Mouse (Mus musculus) liver, embryonic 12.5 days (tissue): ENCODE measurements around the gene Mettl7a3. TPM values are rescaled to one million over a fixed set of nuclear protein-coding genes. Genes with fewer than 3 reads are reported as not detected.
A peak's percentile ranks its signal among the peaks of the same experiment; 100 is the strongest.
"Not testable (repeated sequence)": the region's sequence is repeated elsewhere in the genome, so short reads cannot be mapped to it uniquely, and the experiment has no call there.

ENCODE experiments used
- ATAC-seq: fragments of 200-750 bp; cut with Nextera tagmentation; 2 replicates; pipeline ENCODE4 v1.8.0; 2017; ENCODE audit warnings: moderate number of reproducible peaks, mild to moderate bottlenecking, moderate library complexity
- H3K27ac ChIP-seq: fragments of 300-500 bp; sonication (generic); 2 replicates; pipeline ENCODE4 v1.5.1; 2016; ENCODE audit warnings: mild to moderate bottlenecking
- H3K27me3 ChIP-seq: fragments of 300-500 bp; sonication (generic); replicated peaks from 2 replicates; pipeline ENCODE4 v1.6.1; 2016; ENCODE audit warnings: mild to moderate bottlenecking, moderate library complexity
- H3K36me3 ChIP-seq: fragments of 300-500 bp; sonication (generic); 2 replicates; pipeline ENCODE4 v1.6.1; 2016; ENCODE audit warnings: mild to moderate bottlenecking, moderate library complexity
- H3K4me1 ChIP-seq: fragments of 300-500 bp; sonication (generic); 2 replicates; pipeline ENCODE4 v1.6.1; 2016
- H3K4me2 ChIP-seq: fragments of 300-500 bp; sonication (generic); 2 replicates; pipeline ENCODE4 v1.6.1; 2016; ENCODE audit warnings: mild to moderate bottlenecking, moderate library complexity
- H3K4me3 ChIP-seq: fragments of 300-500 bp; sonication (generic); 2 replicates; pipeline ENCODE4 v1.5.1; 2016; ENCODE audit warnings: mild to moderate bottlenecking, moderate library complexity
- H3K9ac ChIP-seq: fragments of 300-500 bp; sonication (generic); 2 replicates; pipeline ENCODE4 v1.6.1; 2016; ENCODE audit warnings: mild to moderate bottlenecking, moderate library complexity
- H3K9me3 ChIP-seq: fragments of 300-500 bp; sonication (generic); replicated peaks from 2 replicates; pipeline ENCODE4 v1.6.1; 2016; ENCODE audit warnings: mild to moderate bottlenecking, moderate library complexity
- WGBS: fragments of 180-500 bp; shearing (Covaris S2); methylation state at CpG from one replicate; pipeline ENCODE4 v1.1.7; 2016; ENCODE audit not compliant: insufficient replicate concordance; 5-methylcytosine and 5-hydroxymethylcytosine counted together
- polyA plus RNA-seq: library from polyadenylated mRNA; unstranded; fragments of >200 nt; fragmentation: Nextera tagmentation; extraction: Ambion mirVana; gene quantifications from 2 replicates; pipeline ENCODE4 v1.2.1, GENCODE M21; 2016

Mettl7a3 gene
- polyA plus RNA-seq, 1 experiment from 2014 or later, result not detected

DNA sequence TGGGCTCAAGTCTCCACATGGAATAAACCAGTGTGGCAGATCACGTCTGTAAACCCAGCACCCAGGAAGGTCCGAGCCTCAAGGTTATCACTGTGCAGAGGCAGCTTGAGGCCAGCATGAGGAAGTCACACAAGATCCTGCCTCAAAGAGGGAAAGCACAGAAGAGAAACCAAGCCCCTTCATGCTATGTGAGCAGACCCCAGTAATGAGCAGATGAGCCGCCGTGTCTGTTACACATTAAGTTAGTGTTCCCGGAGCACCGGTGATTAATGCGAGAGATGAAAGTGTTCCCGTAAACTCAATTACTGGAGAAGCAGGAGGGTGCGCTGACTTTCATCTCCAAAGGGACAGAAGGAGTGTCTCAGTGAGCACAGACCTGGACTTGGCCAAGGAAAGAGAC lies 31.2 kb downstream of the Mettl7a3 start:
- not testable (repeated sequence) for H3K9ac ChIP-seq, H3K27ac ChIP-seq, H3K4me3 ChIP-seq, ATAC-seq, H3K4me2 ChIP-seq, H3K4me1 ChIP-seq, H3K9me3 ChIP-seq, H3K27me3 ChIP-seq, H3K36me3 ChIP-seq
- WGBS, result 67% methylated on average over 9 of the region's 9 CpGs

GRCm38 (mm10) chr15:100367119-100367518 lies 32.4 kb downstream of the Mettl7a3 start:
- no peak overlapping the region for H3K4me2 ChIP-seq
- no peak for ATAC-seq
- 69% methylated on average over 7 of the region's 7 CpGs for WGBS

GRCm38 (mm10) chr15:100375066-100375465 lies 40.3 kb downstream of the Mettl7a3 start:
- Histone ChIP-seq H3K4me2 (no peak overlapping the region), H3K27me3 (no peaks in the 10 kb centered on the region), H3K4me1 (no peaks in the 10 kb centered on the region; the same call in 1 of the 2 replicates), H3K9ac (no peak overlapping the region), H3K9me3 (no peaks in the 10 kb centered on the region), H3K27ac (no peak overlapping the region), H3K4me3 (no peak overlapping the region), H3K36me3 (no peaks in the 10 kb centered on the region)
- 25% methylated on average over 5 of the region's 5 CpGs for WGBS
- ATAC-seq, result no peak

More at GRCm38 (mm10) chr15:100367119-100367518, 32.4 kb downstream of the Mettl7a3 start:
- H3K4me1 ChIP-seq, result no peaks in the 10 kb centered on the region
- H3K9me3 ChIP-seq, result no peaks in the 10 kb centered on the region
- H3K27ac ChIP-seq, result no peak overlapping the region
- no peaks in the 10 kb centered on the region; the same call in 1 of the 2 replicates for H3K27me3 ChIP-seq
- no peak overlapping the region for H3K4me3 ChIP-seq
- no peaks in the 10 kb centered on the region for H3K36me3 ChIP-seq
- no peak overlapping the region for H3K9ac ChIP-seq

GRCm38 (mm10) chr15:100377847-100378505 lies 43.2 kb downstream of the Mettl7a3 start:
- ATAC-seq, result 0 out of 2 replicates have a peak, but pooled peaks have one; percentile 18
- not testable (repeated sequence) for H3K9ac ChIP-seq, H3K36me3 ChIP-seq, H3K4me2 ChIP-seq, H3K4me3 ChIP-seq, H3K9me3 ChIP-seq, H3K27ac ChIP-seq, H3K4me1 ChIP-seq
- 13% methylated on average over 4 of the region's 9 CpGs for WGBS
- peaks cover 15% of the 10 kb centered on the region; the same call in 1 of the 2 replicates for H3K27me3 ChIP-seq

- no peak overlapping the region for H3K9ac ChIP-seq
- no peaks in the 10 kb centered on the region for H3K9me3 ChIP-seq
- no peak overlapping the region for H3K4me2 ChIP-seq
- no peaks in the 10 kb centered on the region; the same call in 1 of the 2 replicates for H3K4me1 ChIP-seq
- 67% methylated on average over 8 of the region's 8 CpGs for WGBS
- no peaks in the 10 kb centered on the region for H3K36me3 ChIP-seq
- no peak overlapping the region for H3K27ac ChIP-seq
- H3K27me3 ChIP-seq, result peaks cover 16% of the 10 kb centered on the region; the same call in 1 of the 2 replicates
- H3K4me3 ChIP-seq, result no peak overlapping the region
- no peak for ATAC-seq
These were observed 44.9 kb downstream of the Mettl7a3 start for GRCm38 (mm10) chr15:100379658-100380057.

DNA sequence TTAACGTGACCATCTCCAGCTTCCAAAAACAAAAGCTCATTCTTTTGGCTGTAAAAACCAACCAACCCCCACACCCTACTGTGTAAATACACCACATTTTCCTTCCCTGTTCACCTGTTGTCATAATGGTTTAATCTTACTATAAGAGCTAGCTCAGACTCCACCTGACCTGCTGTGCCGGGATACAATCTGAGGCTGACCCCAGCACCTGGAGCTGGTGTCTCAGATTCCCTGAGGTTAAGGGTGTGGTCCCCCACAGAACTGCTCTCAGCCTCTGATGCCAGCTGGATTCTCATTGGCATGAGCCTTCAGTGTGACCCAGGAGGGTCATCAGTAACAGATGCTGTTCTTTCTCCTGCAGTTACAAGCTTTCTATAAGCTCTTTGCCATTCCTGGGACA lies 45.4 kb downstream of the Mettl7a3 start:
- Histone ChIP-seq H3K9me3 (no peaks in the 10 kb centered on the region), H3K36me3 (no peaks in the 10 kb centered on the region), H3K4me2 (no peak overlapping the region), H3K4me3 (no peak overlapping the region), H3K9ac (no peak overlapping the region), H3K4me1 (no peaks in the 10 kb centered on the region; the same call in 1 of the 2 replicates), H3K27ac (no peak overlapping the region), H3K27me3 (peaks cover 16% of the 10 kb centered on the region; the same call in 1 of the 2 replicates)
- WGBS, result 55% methylated on average over 2 of the region's 2 CpGs
- no peak for ATAC-seq

- ATAC-seq, result no peak
- no peak overlapping the region for H3K27ac ChIP-seq
- no peak overlapping the region for H3K4me3 ChIP-seq
- no peaks in the 10 kb centered on the region for H3K9me3 ChIP-seq
- peaks cover 28% of the 10 kb centered on the region for H3K4me1 ChIP-seq
- H3K36me3 ChIP-seq, result peaks cover 21% of the 10 kb centered on the region; the same call in 1 of the 2 replicates
- H3K27me3 ChIP-seq, result peaks cover 16% of the 10 kb centered on the region; the same call in 1 of the 2 replicates
- H3K9ac ChIP-seq, result no peak overlapping the region
- 82% methylated on average over 9 of the region's 9 CpGs for WGBS
- H3K4me2 ChIP-seq, result no peak overlapping the region
These were observed 51.0 kb downstream of the Mettl7a3 start for GRCm38 (mm10) chr15:100385705-100386104.

DNA sequence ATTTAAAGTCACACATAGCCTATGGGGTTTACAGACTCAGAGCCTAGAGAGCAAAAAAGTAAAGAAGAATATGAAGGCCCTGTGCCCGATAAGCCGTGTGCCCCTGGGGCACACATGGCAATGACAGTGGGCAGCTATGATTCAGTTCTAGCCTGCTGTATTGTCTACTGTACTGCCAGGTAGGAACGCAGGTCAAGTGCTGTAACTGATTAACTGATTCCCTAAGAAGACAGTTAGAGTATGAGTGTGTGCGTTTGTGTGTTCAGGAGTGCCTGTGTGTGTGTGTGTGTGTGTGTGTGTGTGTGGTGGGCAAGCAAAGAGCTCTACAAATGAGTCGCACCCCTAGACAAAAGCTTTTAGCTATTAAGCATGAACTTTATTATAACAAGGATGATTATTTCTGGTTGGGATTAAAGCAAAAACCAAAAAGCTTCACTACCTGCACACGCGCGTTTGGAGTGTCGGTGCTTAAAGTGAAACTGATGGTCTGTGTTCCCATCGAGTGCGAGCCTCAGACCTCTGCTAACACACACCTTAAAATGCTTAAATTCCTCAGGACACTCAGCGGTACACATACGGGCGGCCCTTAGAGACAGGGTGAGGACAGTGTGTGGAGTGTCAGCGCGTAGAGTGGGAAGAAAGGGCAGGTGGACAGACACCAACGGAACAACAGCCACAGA lies 53.0 kb downstream of the Mettl7a3 start:
- no peaks in the 10 kb centered on the region for H3K9me3 ChIP-seq
- H3K27ac ChIP-seq, result peak overlapping the region; percentile 53; the same call in 1 of the 2 replicates
- no peak overlapping the region for H3K4me3 ChIP-seq
- peaks cover 30% of the 10 kb centered on the region for H3K36me3 ChIP-seq
- WGBS, result 86% methylated on average over 17 of the region's 17 CpGs
- H3K4me2 ChIP-seq, result no peak overlapping the region
- ATAC-seq, result no peak
- no peak overlapping the region for H3K9ac ChIP-seq
- 0 out of 2 replicates have a peak, but pooled peaks cover 4% of the 10 kb centered on the region for H3K27me3 ChIP-seq
- peaks cover 47% of the 10 kb centered on the region for H3K4me1 ChIP-seq

- peaks cover 37% of the 10 kb centered on the region for H3K36me3 ChIP-seq
- no peaks in the 10 kb centered on the region for H3K9me3 ChIP-seq
- no peak overlapping the region; the same call in 1 of the 2 replicates for H3K27ac ChIP-seq
- no peak overlapping the region for H3K9ac ChIP-seq
- WGBS, result 80% methylated on average over 16 of the region's 16 CpGs
- peaks cover 54% of the 10 kb centered on the region for H3K4me1 ChIP-seq
- H3K4me2 ChIP-seq, result no peak overlapping the region
- no peaks in the 10 kb centered on the region for H3K27me3 ChIP-seq
- no peak for ATAC-seq
- H3K4me3 ChIP-seq, result no peak overlapping the region
These were observed 53.6 kb downstream of the Mettl7a3 start for GRCm38 (mm10) chr15:100388224-100388835.

- no peaks in the 10 kb centered on the region for H3K27me3 ChIP-seq
- WGBS, result 79% methylated on average over 9 of the region's 9 CpGs
- peaks cover 60% of the 10 kb centered on the region for H3K4me1 ChIP-seq
- no peak overlapping the region for H3K9ac ChIP-seq
- no peak overlapping the region for H3K4me2 ChIP-seq
- no peak overlapping the region for H3K4me3 ChIP-seq
- no peak overlapping the region for H3K27ac ChIP-seq
- H3K9me3 ChIP-seq, result no peaks in the 10 kb centered on the region
- no peak for ATAC-seq
- H3K36me3 ChIP-seq, result peaks cover 42% of the 10 kb centered on the region
These were observed 54.2 kb downstream of the Mettl7a3 start for GRCm38 (mm10) chr15:100388886-100389285.
